Mouse (Mus musculus): ENCODE measurements around the gene Adgrf3. TPM values are rescaled to one million over a fixed set of nuclear protein-coding genes. Genes with fewer than 3 reads are reported as not detected.
A peak's percentile ranks its signal among the peaks of the same experiment; 100 is the strongest.

Adgrf3 gene
- polyA plus RNA-seq (2016; fragmentation: Nextera tagmentation; extraction: Ambion mirVana): not detected in 2 replicates

DNA sequence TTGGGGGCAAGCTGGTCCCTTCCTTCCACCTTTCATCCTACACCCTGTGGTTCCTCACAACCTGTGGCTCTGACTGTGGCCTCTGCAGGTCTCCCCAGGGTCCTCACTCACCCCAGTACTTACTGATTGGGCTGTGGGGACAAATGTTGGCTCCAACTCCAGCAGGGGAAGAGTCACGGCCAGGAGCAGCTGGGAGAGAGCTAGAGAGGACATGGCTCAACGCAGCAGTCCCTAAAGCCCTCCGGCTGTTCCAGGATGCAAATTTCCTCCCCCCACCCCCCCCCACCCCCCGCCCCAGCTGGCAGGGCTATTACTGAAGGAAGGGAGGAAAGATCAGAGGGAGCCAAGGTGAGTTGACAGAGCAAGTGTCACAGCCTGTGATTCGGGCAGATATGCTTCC is at the start of gene Adgrf3:
Gene Adgrf3, minus strand, starts transcription at position 230 of the 400 bp plus-strand sequence.
- 55% methylated on average over 5 of the region's 5 CpGs for WGBS
- Histone ChIP-seq H3K9me3 (no peaks in the 10 kb centered on the region), H3K27me3 (no peaks in the 10 kb centered on the region), H3K4me2 (no peak within 1 kb of the TSS), H3K4me3 (replicated peaks) (no peak within 1 kb of the TSS), H3K27ac (no peak within 1 kb of the TSS), H3K4me1 (no peaks in the 10 kb centered on the region), H3K9ac (no peak within 1 kb of the TSS), H3K36me3 (replicated peaks) (no peaks in the 10 kb centered on the region)
- no peak for ATAC-seq (ENCODE audit: low FRiP score)

DNA sequence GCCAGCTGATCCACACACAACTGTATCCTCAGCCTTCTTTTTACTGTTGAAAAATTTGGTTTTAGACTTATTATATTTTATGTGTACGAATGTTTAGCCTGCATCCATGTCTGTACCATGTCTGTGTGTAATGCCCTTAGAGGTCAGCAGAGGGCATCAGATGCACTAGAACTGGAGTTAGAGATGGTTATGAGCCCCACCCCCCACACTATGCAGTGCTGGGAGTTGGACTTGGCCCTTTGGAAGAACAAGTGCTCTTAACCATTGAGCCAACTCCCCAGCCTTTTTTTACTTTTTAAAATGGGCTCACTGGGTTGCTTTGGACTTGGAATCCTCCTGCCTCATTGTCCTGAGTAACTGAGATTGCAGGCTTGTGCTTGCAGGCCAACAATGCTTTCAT is 42.1 kb upstream of the Adgrf3 start:
- H3K27me3 ChIP-seq: no peaks in the 10 kb centered on the region
- no peak for ATAC-seq (ENCODE audit: low FRiP score)
- H3K4me2 ChIP-seq: no peak overlapping the region
- no peak overlapping the region for H3K9ac ChIP-seq
- no peaks in the 10 kb centered on the region for H3K9me3 ChIP-seq
- WGBS: 91% methylated on average over 1 of the region's 1 CpGs
- H3K4me3 ChIP-seq (replicated peaks): no peak overlapping the region
- H3K36me3 ChIP-seq (replicated peaks): peaks cover 12% of the 10 kb centered on the region; the same call in 1 of the 2 replicates
- H3K4me1 ChIP-seq: peaks cover 14% of the 10 kb centered on the region
- no peak overlapping the region for H3K27ac ChIP-seq

DNA sequence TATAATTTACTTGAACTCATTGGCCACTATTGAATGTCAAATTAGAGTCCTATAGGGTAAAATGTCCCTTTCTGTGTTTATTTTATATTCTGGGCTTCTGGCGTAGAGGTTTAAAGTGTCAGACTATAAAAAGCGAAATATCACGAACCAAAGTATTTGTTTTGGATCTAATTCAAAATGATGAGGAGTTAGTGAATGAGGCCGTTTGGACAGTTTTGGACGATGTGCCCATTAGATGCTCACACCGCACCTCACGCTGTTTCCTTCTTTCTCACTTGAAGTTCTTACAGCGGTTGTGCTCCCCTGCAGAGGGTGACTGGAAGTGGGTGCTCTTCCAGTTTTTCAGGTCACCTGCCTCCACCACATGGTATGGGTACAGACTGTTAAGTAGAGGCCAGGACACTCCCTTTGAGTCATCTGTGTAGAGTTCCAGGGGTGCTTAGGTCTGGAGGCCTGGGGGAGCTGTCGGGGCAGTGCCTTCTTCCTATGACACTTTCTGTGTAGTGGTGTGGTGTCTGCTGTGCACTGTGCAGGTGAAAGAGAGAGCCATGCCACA is 40.4 kb upstream of the Adgrf3 start:
- no peaks in the 10 kb centered on the region for H3K27me3 ChIP-seq
- peaks cover 18% of the 10 kb centered on the region for H3K4me1 ChIP-seq
- no peak overlapping the region for H3K4me2 ChIP-seq
- WGBS: 97% methylated on average over 9 of the region's 9 CpGs
- H3K4me3 ChIP-seq (replicated peaks): no peak overlapping the region
- H3K27ac ChIP-seq: no peak overlapping the region
- ATAC-seq (ENCODE audit: low FRiP score): no peak
- no peak overlapping the region for H3K9ac ChIP-seq
- H3K36me3 ChIP-seq (replicated peaks): peaks cover 7% of the 10 kb centered on the region; the same call in 1 of the 2 replicates
- no peaks in the 10 kb centered on the region for H3K9me3 ChIP-seq

DNA sequence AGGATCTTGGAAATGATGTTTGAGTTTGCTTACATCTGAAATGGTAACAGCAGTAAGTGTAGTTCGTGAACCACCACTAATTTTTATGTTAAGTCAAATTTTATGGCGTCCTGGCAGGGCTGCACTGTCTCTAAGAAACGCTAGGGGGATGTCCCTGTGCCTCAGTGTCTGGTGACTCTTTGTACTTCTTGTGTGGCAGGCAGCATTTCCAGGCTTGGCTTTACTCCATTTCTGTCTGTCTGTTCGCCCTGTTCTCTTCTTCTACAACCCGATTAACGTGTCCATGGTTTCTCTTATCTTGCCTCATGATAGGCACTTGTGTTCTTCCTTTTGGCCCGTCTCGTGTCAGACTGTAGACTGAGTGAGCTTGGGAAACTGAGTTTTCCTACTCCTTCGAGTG is 38.2 kb upstream of the Adgrf3 start:
- Histone ChIP-seq H3K36me3 (replicated peaks) (no peaks in the 10 kb centered on the region; the same call in 1 of the 2 replicates), H3K4me2 (no peak overlapping the region)
- WGBS: 70% methylated on average over 9 of the region's 9 CpGs

DNA sequence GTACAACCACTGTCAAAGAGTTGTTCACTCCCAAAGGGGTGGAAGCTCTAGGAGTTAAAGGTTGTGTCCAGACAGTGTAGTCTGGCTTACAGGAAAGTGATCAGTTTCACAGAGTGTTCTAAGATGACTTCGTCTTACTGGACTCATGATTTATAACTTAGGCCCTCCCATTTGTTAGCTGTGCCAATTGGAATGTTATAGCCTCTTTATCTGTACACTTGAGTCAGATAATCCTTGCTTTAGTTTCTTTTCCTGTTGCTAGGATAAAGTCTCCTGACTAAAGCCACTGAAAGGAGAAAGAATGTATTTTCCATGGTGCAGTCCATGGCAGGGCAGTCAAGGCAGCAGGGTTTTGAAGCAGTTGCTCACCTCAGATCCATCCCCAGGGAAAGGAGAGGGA is 36.9 kb upstream of the Adgrf3 start:
- 69% methylated on average over 1 of the region's 1 CpGs for WGBS
- H3K36me3 ChIP-seq (replicated peaks): no peaks in the 10 kb centered on the region; the same call in 1 of the 2 replicates
- peaks cover 18% of the 10 kb centered on the region for H3K4me1 ChIP-seq
- no peaks in the 10 kb centered on the region for H3K27me3 ChIP-seq
- ATAC-seq (ENCODE audit: low FRiP score): no peak
- no peak overlapping the region for H3K4me3 ChIP-seq (replicated peaks)
- H3K4me2 ChIP-seq: no peak overlapping the region
- H3K27ac ChIP-seq: no peak overlapping the region
- no peak overlapping the region for H3K9ac ChIP-seq
- H3K9me3 ChIP-seq: no peaks in the 10 kb centered on the region

More for the DNA sequence above, 38.2 kb upstream of the Adgrf3 start:
- Histone ChIP-seq H3K27me3 (no peaks in the 10 kb centered on the region), H3K9me3 (no peaks in the 10 kb centered on the region), H3K27ac (no peak overlapping the region), H3K9ac (no peak overlapping the region), H3K4me3 (replicated peaks) (no peak overlapping the region), H3K4me1 (peaks cover 18% of the 10 kb centered on the region)
- ATAC-seq (ENCODE audit: low FRiP score): no peak

DNA sequence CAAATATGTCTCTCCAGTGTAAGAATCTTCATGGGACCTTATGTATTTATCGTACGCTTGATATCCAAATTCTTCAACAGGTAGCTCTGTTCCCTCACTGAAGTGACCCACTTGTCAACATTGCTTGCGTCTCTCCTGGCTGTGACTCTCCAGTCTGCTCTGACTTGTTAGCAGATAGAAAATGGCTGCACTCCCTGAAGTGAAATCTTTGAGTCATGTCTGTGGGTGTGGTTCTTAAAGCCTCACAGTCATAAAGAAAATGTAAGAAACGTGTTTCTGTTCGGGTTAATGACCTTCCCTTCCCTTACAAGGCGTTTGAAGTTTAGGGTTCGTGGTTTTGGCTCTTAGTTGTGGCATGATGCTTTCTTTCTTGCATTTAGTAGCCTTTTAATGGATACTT is 35.0 kb upstream of the Adgrf3 start:
- Histone ChIP-seq H3K27ac (no peak overlapping the region), H3K27me3 (no peaks in the 10 kb centered on the region), H3K9ac (no peak overlapping the region), H3K9me3 (no peaks in the 10 kb centered on the region), H3K4me3 (replicated peaks) (no peak overlapping the region), H3K4me1 (peaks cover 18% of the 10 kb centered on the region), H3K36me3 (replicated peaks) (no peaks in the 10 kb centered on the region), H3K4me2 (no peak overlapping the region)
- 95% methylated on average over 7 of the region's 7 CpGs for WGBS
- no peak for ATAC-seq (ENCODE audit: low FRiP score)

DNA sequence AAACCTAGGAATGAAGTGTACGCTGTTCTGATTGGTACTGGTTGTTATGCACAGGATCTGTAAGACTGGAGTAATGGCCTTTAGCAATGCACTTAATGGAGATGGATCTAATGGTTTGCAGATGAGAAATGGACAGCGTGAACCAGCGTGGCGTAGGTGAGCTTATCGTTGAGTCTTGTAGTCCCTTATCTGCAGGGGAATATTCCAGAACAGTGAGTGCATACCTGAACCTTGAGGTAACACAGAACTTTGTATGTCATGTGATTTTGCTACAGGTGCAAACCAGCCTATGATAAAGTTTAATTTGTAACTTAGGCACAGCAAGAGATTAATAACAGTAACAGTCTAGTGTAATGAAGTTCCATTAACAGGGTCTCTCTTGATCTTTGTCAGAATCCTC is 33.0 kb upstream of the Adgrf3 start:
- H3K27ac ChIP-seq: no peak overlapping the region
- H3K4me3 ChIP-seq (replicated peaks): no peak overlapping the region
- no peaks in the 10 kb centered on the region for H3K9me3 ChIP-seq
- no peak overlapping the region for H3K9ac ChIP-seq
- no peaks in the 10 kb centered on the region for H3K27me3 ChIP-seq
- WGBS: 98% methylated on average over 5 of the region's 5 CpGs
- H3K4me2 ChIP-seq: no peak overlapping the region
- no peaks in the 10 kb centered on the region for H3K36me3 ChIP-seq (replicated peaks)
- peaks cover 20% of the 10 kb centered on the region for H3K4me1 ChIP-seq
- no peak for ATAC-seq (ENCODE audit: low FRiP score)

DNA sequence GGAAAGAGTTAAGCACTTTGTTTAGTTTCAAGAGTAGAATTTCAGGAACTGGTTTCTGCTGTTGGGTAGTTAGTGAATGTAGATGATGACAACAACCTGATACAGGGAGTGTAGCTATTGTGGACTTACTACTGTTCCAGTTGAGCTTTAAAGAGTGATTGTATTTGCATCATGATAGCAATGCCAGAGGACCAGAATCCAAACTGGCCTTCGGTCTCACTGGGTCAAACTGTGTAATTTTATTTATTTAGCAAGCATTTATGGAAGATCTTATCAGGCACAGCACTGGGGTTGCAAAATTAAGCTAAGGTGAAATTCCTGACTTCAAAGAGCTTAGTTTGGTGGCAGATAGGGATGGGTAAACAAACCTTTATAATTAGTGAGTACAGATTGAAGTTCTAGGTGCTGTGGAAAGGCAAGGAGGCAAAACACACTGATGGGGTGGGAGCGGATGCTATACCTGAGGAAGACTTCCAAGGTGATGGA is 30.2 kb upstream of the Adgrf3 start:
- no peak overlapping the region for H3K4me3 ChIP-seq (replicated peaks)
- WGBS: 95% methylated on average over 2 of the region's 2 CpGs
- H3K9ac ChIP-seq: no peak overlapping the region
- H3K4me1 ChIP-seq: peaks cover 28% of the 10 kb centered on the region
- no peak overlapping the region for H3K4me2 ChIP-seq
- no peaks in the 10 kb centered on the region for H3K27me3 ChIP-seq
- H3K27ac ChIP-seq: no peak overlapping the region
- ATAC-seq (ENCODE audit: low FRiP score): no peak
- no peaks in the 10 kb centered on the region for H3K9me3 ChIP-seq
- no peaks in the 10 kb centered on the region for H3K36me3 ChIP-seq (replicated peaks)

DNA sequence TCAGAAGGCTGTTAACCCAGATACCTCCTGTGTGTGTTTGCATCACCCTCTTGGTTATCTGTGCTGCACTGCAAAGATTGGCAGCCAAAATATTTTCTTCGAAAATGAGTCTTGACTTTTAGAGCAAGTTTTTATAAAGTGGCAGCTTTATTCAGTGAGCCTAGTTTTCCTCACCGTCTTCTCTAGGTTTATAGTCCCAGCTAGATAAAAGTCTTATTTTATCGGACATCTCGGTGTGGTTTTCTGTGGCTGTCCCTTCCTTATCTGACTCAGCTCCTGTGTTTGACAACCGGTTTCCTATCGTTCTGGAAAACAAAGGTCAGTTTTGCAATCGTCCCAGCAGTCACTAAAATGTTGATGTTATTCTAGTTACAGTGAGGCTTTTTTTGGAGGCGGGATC is 28.5 kb upstream of the Adgrf3 start:
- Histone ChIP-seq H3K4me1 (peaks cover 28% of the 10 kb centered on the region), H3K4me2 (peak overlapping the region; percentile 85), H3K27ac (no peak overlapping the region), H3K36me3 (replicated peaks) (no peaks in the 10 kb centered on the region), H3K27me3 (no peaks in the 10 kb centered on the region), H3K9me3 (no peaks in the 10 kb centered on the region), H3K9ac (peak overlapping the region; percentile 86; the same call in 1 of the 2 replicates), H3K4me3 (replicated peaks) (peak overlapping the region; percentile 85)
- 74% methylated on average over 8 of the region's 8 CpGs for WGBS
- ATAC-seq (ENCODE audit: low FRiP score): no peak

DNA sequence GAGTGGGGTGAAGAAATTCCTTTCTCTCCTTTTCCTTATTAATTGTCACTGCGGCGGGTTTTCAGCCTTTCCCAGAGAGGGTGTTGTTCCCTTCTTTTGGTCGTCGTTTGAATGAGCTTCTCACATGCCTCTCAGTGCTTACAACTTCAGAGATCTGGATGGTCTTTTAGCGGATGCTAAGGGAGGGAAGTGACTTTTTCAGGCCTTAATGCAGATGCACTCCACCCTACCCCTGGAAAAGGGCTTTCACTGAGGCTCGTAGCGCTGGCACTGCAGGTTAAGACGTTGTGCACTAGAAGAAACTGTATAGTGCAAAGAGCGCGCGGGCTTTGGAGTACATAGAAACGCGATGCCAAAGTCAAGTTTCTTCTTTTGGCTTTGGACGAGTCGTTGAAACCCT is 27.5 kb upstream of the Adgrf3 start:
- H3K27ac ChIP-seq: peak overlapping the region; percentile 94
- peaks cover 28% of the 10 kb centered on the region for H3K4me1 ChIP-seq
- no peak for ATAC-seq (ENCODE audit: low FRiP score)
- no peaks in the 10 kb centered on the region for H3K36me3 ChIP-seq (replicated peaks)
- 5% methylated on average over 15 of the region's 15 CpGs for WGBS
- H3K9me3 ChIP-seq: no peaks in the 10 kb centered on the region
- peak overlapping the region; percentile 85 for H3K4me2 ChIP-seq
- H3K4me3 ChIP-seq (replicated peaks): peak overlapping the region; percentile 85
- H3K27me3 ChIP-seq: no peaks in the 10 kb centered on the region
- H3K9ac ChIP-seq: peak overlapping the region; percentile 86

DNA sequence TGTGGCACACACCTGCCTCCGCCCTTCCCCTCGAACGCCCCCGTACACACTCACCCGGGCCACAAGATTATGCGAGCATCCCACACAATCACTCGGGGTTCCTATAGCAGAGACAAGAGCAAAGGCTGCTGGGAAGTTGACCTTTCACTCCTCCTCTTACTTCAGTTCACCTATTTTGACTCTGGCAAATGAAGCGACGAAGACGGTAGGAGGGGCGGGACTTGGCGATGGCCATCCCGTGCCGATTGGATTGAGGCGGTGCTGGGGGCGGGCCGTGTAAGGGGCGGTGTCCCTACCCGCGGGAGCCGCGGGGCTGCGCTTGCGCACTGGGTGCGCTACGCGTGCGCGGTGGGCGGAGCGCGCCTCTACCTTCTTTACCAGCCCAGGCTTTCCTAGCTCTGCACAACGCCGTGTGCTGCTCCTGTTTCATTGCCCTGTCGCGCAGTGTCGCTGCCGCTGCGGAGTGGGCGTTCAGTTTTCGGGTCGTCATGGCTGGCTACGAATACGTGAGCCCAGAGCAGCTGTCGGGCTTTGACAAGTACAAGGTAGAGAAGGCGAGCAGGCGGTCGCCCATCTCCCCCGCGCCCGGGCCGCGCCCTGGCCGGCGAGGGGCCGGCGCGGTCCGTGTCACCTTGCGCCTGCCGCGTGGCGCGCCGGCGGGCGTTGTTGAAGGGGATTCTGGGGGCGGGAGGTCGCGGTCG is 26.9 kb upstream of the Adgrf3 start, which contains the start of gene Selenoi:
Gene Selenoi, plus strand, starts transcription at position 311 of the 701 bp plus-strand sequence.
- peak within 1 kb of the TSS; percentile 85 for H3K4me3 ChIP-seq (replicated peaks)
- peak within 1 kb of the TSS; percentile 85 for H3K4me2 ChIP-seq
- 10% methylated on average over 71 of the region's 71 CpGs for WGBS
- no peaks in the 10 kb centered on the region for H3K36me3 ChIP-seq (replicated peaks)
- peaks cover 28% of the 10 kb centered on the region for H3K4me1 ChIP-seq
- peak within 1 kb of the TSS; percentile 86 for H3K9ac ChIP-seq
- ATAC-seq (ENCODE audit: low FRiP score): peak; percentile 100
- peak within 1 kb of the TSS; percentile 94 for H3K27ac ChIP-seq
- no peaks in the 10 kb centered on the region for H3K9me3 ChIP-seq
- no peaks in the 10 kb centered on the region for H3K27me3 ChIP-seq

DNA sequence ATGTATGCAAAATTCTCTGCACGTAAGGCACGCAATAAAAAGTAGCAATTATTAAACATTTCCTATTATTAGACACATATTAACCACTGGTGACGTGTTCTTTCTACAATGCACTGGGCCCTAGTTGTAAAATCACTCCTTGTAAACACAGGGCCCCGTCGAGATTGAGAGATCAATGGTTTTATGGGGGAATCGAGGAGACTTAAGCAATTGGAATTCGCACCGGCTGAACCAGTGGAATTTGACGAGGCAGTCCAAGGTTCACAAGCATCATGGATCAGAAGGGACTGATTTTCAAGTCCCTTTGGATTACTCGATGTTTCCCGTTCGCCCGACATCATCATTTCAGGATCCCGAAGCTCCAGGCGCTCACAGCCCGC is 26.4 kb upstream of the Adgrf3 start:
- Histone ChIP-seq H3K36me3 (replicated peaks) (no peaks in the 10 kb centered on the region), H3K27ac (peak overlapping the region; percentile 94), H3K4me3 (replicated peaks) (peak overlapping the region; percentile 85), H3K9me3 (no peaks in the 10 kb centered on the region), H3K9ac (peak overlapping the region; percentile 69), H3K4me1 (peaks cover 28% of the 10 kb centered on the region), H3K27me3 (no peaks in the 10 kb centered on the region), H3K4me2 (peak overlapping the region; percentile 85)
- ATAC-seq (ENCODE audit: low FRiP score): no peak
- WGBS: 40% methylated on average over 16 of the region's 16 CpGs

DNA sequence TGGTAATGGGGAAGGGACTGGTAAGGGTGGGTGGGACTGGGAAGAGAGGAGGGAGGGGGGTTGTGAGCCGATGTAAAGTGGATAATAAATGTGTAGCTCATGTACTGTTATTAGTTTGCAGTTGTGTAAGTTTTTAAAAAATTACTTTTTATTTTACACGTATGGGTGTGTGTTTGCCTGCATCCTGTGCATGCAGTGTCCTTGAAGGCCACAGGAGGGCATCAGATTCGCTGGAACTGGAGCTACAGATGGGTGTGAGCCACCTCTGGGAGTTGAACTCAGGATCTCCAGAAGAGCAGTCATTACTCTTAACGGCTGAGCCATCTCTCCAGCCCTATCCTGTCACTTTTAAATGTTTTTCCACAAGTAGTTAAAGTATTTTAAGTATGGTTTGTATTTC is 25.4 kb upstream of the Adgrf3 start:
- H3K4me2 ChIP-seq: no peak overlapping the region
- H3K36me3 ChIP-seq (replicated peaks): no peaks in the 10 kb centered on the region
- no peak overlapping the region for H3K9ac ChIP-seq
- 81% methylated on average over 4 of the region's 4 CpGs for WGBS
- H3K4me1 ChIP-seq: peaks cover 28% of the 10 kb centered on the region
- H3K27ac ChIP-seq: no peak overlapping the region
- H3K4me3 ChIP-seq (replicated peaks): no peak overlapping the region
- H3K9me3 ChIP-seq: no peaks in the 10 kb centered on the region
- no peaks in the 10 kb centered on the region for H3K27me3 ChIP-seq
- no peak for ATAC-seq (ENCODE audit: low FRiP score)
